Mouse (Mus musculus): ENCODE results near the gene Oxct1. TPM values are rescaled to one million over a fixed set of nuclear protein-coding genes. Genes with fewer than 3 reads are reported as not detected.

Oxct1 gene
- polyA plus RNA-seq, 1 experiment from 2014 or later = 196 TPM

DNA sequence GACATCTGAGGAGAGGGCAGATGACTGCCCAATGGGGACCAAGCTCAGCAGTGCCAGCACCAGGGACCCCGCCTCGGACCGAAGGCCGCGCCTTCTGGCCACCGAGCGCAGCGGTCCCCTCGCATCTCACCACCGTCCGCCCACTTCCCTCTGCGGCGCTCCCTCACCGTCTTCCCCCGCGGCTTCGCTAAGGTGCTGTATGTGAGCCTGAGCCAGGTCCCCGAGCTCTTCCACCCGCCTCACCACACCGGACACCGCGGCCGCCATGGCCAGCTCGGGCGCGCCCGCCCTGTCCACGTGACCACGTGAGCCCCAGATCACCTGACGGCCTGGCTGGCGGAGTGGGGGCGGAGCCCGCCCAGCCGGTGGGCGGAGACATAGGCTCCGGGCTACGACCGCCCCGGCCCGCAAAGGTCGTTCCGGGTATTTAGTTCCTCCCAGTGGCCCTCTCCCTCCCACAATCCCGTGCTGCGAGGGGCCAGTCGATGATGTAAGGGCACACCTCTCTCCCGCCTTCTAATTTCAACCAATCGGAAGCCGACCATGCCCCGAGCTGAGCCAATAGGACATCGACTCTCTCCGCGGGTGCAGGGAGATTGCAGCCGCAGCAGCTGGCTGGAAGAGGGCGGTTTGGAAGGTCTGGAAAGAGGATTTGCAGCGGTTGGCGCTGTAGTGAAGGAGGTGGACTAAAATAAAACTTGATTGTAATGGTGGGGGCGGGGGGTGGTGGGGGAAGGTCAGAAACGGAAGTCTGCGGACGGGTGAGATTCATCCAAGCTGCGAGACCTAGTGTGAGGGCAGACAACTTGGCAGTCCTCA lies 30.5 kb upstream of the Oxct1 start, which contains the start of gene AW549877:
AW549877 (minus strand) TSS at position 297 of the 819 bp plus-strand sequence.
- Histone ChIP-seq H3K9ac (ENCODE audit: low read length) (peak within 1 kb of the TSS; percentile 77), H3K9me3 (ENCODE audit: control insufficient read depth, low read length) (no peaks in the 10 kb centered on the region), H3K4me3 (ENCODE audit: low read depth, low read length) (peak within 1 kb of the TSS; percentile 72), H3K27me3 (ENCODE audit: control insufficient read depth, insufficient read depth, low read length) (no peaks in the 10 kb centered on the region), H3K27ac (ENCODE audit: low read depth, low read length) (peak within 1 kb of the TSS; percentile 80), H3K36me3 (ENCODE audit: control insufficient read depth, insufficient read depth, low read length) (no peaks in the 10 kb centered on the region; the same call in 1 of the 2 replicates), H3K4me2 (ENCODE audit: low read depth, low read length, severe bottlenecking) (peak within 1 kb of the TSS; percentile 60), H3K4me1 (replicated peaks; ENCODE audit: control insufficient read depth, insufficient read depth, low read length) (no peaks in the 10 kb centered on the region)
- DNase-seq (ENCODE audit: low spot score) (peak; percentile 98), ATAC-seq (replicated peaks; ENCODE audit: low FRiP score) (peak; percentile 100)
- WGBS = under 1% methylated on average over 61 of the region's 61 CpGs

DNA sequence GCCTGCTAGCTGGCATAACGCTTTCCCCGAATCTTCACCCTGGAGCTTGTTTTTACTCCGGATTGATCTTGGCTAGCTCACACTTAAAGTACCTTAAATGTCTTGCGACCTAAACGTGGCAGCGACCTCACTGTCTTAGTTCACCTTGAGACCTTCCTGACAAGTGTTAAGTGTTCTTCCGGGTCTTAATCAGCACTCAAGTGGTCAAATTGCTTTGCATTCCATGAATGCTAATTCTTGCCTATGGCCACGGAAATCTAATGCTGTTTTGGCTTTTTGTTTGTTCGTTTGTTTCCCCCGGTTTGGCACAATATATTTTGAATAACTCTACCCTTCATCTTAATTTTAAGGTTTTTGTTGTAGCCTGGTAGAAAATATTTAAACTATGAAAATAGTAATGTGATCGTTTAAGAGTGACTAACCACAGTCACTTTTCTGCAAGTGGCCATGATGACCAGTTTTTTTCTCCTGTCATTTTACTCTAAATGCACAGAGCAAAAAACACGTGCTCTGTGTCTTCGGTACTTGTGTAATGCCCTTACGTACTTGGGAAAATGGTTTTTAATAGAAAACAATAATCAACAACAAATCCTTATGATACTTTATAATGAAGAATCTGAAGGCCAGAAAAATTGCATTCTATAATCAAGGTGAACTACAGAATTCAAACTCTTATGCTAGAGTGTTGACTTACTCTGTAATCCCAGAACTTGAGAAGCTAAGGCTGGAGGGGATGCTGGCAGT lies 29.7 kb upstream of the Oxct1 start:
- no peak for ATAC-seq (replicated peaks; ENCODE audit: low FRiP score)
- peak overlapping the region; percentile 61 for H3K9ac ChIP-seq (ENCODE audit: low read length)
- H3K36me3 ChIP-seq (ENCODE audit: control insufficient read depth, insufficient read depth, low read length) = no peaks in the 10 kb centered on the region
- no peaks in the 10 kb centered on the region for H3K27me3 ChIP-seq (ENCODE audit: control insufficient read depth, insufficient read depth, low read length)
- no peak for DNase-seq (ENCODE audit: low spot score)
- H3K4me3 ChIP-seq (ENCODE audit: low read depth, low read length) = peak overlapping the region; percentile 72
- H3K4me2 ChIP-seq (ENCODE audit: low read depth, low read length, severe bottlenecking) = peak overlapping the region; percentile 60
- peak overlapping the region; percentile 57 for H3K27ac ChIP-seq (ENCODE audit: low read depth, low read length)
- no peaks in the 10 kb centered on the region for H3K4me1 ChIP-seq (replicated peaks; ENCODE audit: control insufficient read depth, insufficient read depth, low read length)
- H3K9me3 ChIP-seq (ENCODE audit: control insufficient read depth, low read length) = no peaks in the 10 kb centered on the region
- 26% methylated on average over 14 of the region's 14 CpGs for WGBS

DNA sequence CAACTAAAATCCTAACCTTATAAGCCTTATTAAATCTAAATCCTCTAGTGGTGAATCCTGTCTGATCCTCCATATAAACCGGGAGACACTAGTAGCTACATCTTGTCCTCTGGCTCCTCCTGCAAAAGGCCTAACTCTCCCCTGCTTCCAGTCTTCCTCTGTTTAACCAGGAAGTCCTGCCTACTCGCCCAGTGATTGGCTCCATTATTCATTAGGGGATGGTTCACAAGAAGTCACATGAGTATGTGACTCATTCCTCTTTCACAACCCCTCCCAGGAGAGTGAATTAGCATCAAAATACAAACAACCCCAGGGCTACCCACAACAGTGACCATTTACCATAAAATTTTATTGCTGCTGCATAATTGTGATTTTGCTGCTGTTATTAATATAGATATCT lies 27.0 kb upstream of the Oxct1 start:
- H3K9me3 ChIP-seq (ENCODE audit: control insufficient read depth, low read length) = no peaks in the 10 kb centered on the region
- H3K4me1 ChIP-seq (replicated peaks; ENCODE audit: control insufficient read depth, insufficient read depth, low read length) = no peaks in the 10 kb centered on the region
- WGBS = 74% methylated on average over 2 of the region's 2 CpGs
- no peak for DNase-seq (ENCODE audit: low spot score)
- no peak overlapping the region for H3K27ac ChIP-seq (ENCODE audit: low read depth, low read length)
- no peak overlapping the region for H3K4me3 ChIP-seq (ENCODE audit: low read depth, low read length)
- no peak for ATAC-seq (replicated peaks; ENCODE audit: low FRiP score)
- no peaks in the 10 kb centered on the region for H3K27me3 ChIP-seq (ENCODE audit: control insufficient read depth, insufficient read depth, low read length)
- no peak overlapping the region for H3K4me2 ChIP-seq (ENCODE audit: low read depth, low read length, severe bottlenecking)
- H3K9ac ChIP-seq (ENCODE audit: low read length) = no peak overlapping the region
- H3K36me3 ChIP-seq (ENCODE audit: control insufficient read depth, insufficient read depth, low read length) = no peaks in the 10 kb centered on the region

DNA sequence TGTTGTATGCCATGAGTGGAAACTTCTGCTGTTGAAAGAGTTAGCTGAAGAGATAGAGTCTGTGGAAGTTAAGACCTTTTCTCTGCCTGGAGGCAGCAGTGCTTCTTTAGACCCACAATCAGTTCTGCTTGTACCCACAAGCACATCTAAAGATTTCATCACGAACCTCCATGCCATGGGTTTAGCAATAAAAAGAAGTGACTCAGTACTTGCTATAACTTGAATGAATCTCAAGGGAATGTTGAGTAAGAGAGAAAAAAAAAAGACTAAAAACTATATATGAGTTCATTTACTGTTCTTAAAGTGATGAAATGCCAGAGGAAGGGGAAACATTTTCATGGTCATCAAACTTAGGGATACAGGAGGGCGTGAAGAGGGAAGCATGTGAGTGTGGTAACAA lies 25.6 kb upstream of the Oxct1 start:
- no peaks in the 10 kb centered on the region for H3K36me3 ChIP-seq (ENCODE audit: control insufficient read depth, insufficient read depth, low read length)
- 76% methylated on average over 2 of the region's 2 CpGs for WGBS
- DNase-seq (ENCODE audit: low spot score) (no peak), ATAC-seq (replicated peaks; ENCODE audit: low FRiP score) (no peak)
- H3K4me2 ChIP-seq (ENCODE audit: low read depth, low read length, severe bottlenecking) = no peak overlapping the region
- H3K4me1 ChIP-seq (replicated peaks; ENCODE audit: control insufficient read depth, insufficient read depth, low read length) = no peaks in the 10 kb centered on the region
- H3K27me3 ChIP-seq (ENCODE audit: control insufficient read depth, insufficient read depth, low read length) = no peaks in the 10 kb centered on the region
- H3K9ac ChIP-seq (ENCODE audit: low read length) = no peak overlapping the region
- H3K27ac ChIP-seq (ENCODE audit: low read depth, low read length) = no peak overlapping the region
- no peaks in the 10 kb centered on the region for H3K9me3 ChIP-seq (ENCODE audit: control insufficient read depth, low read length)
- H3K4me3 ChIP-seq (ENCODE audit: low read depth, low read length) = no peak overlapping the region

DNA sequence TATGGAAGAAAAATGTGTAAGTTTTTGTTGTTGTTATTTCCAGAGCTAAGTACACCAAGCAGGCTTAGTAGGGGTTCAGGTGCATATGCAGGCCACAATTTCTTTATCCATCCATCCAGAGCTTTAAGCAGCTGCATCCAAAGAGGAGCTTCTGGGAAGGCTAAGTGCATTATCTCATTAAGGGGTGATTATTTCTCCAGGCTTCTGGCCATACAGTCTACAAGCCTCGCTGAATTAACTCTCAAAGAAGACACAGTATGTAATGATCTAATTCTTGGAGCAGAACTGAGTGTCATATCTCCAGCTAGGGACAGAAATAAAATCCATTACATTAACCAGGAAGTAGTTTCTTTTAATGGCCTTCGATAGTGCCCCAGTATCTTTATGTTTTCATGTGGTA lies 12.3 kb upstream of the Oxct1 start:
- Histone ChIP-seq H3K9me3 (ENCODE audit: control insufficient read depth, low read length) (no peaks in the 10 kb centered on the region), H3K36me3 (ENCODE audit: control insufficient read depth, insufficient read depth, low read length) (no peaks in the 10 kb centered on the region), H3K4me3 (ENCODE audit: low read depth, low read length) (no peak overlapping the region), H3K4me2 (ENCODE audit: low read depth, low read length, severe bottlenecking) (no peak overlapping the region), H3K9ac (ENCODE audit: low read length) (no peak overlapping the region), H3K4me1 (replicated peaks; ENCODE audit: control insufficient read depth, insufficient read depth, low read length) (no peaks in the 10 kb centered on the region), H3K27ac (ENCODE audit: low read depth, low read length) (no peak overlapping the region), H3K27me3 (ENCODE audit: control insufficient read depth, insufficient read depth, low read length) (no peaks in the 10 kb centered on the region)
- 74% methylated on average over 2 of the region's 2 CpGs for WGBS
- ATAC-seq (replicated peaks; ENCODE audit: low FRiP score) (no peak), DNase-seq (ENCODE audit: low spot score) (no peak)

DNA sequence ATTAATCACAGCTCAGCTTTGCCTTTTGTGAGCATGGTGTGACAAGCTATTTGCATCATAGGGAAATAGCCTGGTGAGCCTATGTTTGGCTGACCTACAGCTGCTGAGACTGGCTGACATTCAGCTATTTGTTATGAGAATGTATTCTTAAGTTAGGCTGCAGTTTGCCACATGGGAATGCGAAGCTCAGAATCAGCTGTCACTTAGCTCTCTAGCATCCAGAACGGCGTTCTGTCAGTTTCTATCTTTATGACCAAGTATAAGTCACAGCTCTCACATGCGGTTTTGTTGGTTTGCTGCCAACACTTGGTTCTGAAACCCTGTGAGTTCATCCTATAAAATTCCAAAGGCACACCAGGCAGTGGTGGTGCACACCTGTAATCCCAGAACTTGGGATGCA lies 5.5 kb upstream of the Oxct1 start:
- no peaks in the 10 kb centered on the region for H3K27me3 ChIP-seq (ENCODE audit: control insufficient read depth, insufficient read depth, low read length)
- 88% methylated on average over 4 of the region's 4 CpGs for WGBS
- H3K36me3 ChIP-seq (ENCODE audit: control insufficient read depth, insufficient read depth, low read length) = no peaks in the 10 kb centered on the region
- H3K4me2 ChIP-seq (ENCODE audit: low read depth, low read length, severe bottlenecking) = no peak overlapping the region
- no peak overlapping the region for H3K27ac ChIP-seq (ENCODE audit: low read depth, low read length)
- H3K9ac ChIP-seq (ENCODE audit: low read length) = no peak overlapping the region
- H3K9me3 ChIP-seq (ENCODE audit: control insufficient read depth, low read length) = no peaks in the 10 kb centered on the region
- no peak for ATAC-seq (replicated peaks; ENCODE audit: low FRiP score)
- no peaks in the 10 kb centered on the region; the same call in 1 of the 2 replicates for H3K4me1 ChIP-seq (replicated peaks; ENCODE audit: control insufficient read depth, insufficient read depth, low read length)
- no peak for DNase-seq (ENCODE audit: low spot score)
- no peak overlapping the region for H3K4me3 ChIP-seq (ENCODE audit: low read depth, low read length)

DNA sequence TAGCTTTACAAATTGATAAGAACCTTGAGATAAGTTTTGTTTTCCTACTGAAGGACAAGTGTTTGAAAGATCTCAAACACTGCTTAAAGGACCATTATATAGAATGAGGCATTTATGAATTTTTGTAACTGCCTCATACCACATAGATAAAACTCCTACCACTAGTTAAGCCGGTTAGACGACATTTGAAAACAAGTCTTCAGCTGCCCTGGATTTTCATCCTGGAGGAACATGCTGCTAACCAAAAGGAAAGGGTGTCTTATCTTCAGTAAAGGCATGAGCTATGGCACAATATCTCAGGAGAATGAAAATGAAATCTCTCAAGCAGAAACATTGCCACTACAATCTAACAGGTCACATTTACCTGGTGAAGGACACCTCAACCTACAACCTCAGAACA lies 2.4 kb upstream of the Oxct1 start:
- Histone ChIP-seq H3K27me3 (ENCODE audit: control insufficient read depth, insufficient read depth, low read length) (no peaks in the 10 kb centered on the region), H3K9me3 (ENCODE audit: control insufficient read depth, low read length) (no peaks in the 10 kb centered on the region), H3K4me1 (replicated peaks; ENCODE audit: control insufficient read depth, insufficient read depth, low read length) (no peaks in the 10 kb centered on the region; the same call in 1 of the 2 replicates), H3K9ac (ENCODE audit: low read length) (no peak overlapping the region), H3K27ac (ENCODE audit: low read depth, low read length) (no peak overlapping the region), H3K4me3 (ENCODE audit: low read depth, low read length) (no peak overlapping the region), H3K4me2 (ENCODE audit: low read depth, low read length, severe bottlenecking) (no peak overlapping the region), H3K36me3 (ENCODE audit: control insufficient read depth, insufficient read depth, low read length) (no peaks in the 10 kb centered on the region)
- WGBS = 87% methylated on average over 2 of the region's 2 CpGs
- DNase-seq (ENCODE audit: low spot score) = no peak
- no peak for ATAC-seq (replicated peaks; ENCODE audit: low FRiP score)

DNA sequence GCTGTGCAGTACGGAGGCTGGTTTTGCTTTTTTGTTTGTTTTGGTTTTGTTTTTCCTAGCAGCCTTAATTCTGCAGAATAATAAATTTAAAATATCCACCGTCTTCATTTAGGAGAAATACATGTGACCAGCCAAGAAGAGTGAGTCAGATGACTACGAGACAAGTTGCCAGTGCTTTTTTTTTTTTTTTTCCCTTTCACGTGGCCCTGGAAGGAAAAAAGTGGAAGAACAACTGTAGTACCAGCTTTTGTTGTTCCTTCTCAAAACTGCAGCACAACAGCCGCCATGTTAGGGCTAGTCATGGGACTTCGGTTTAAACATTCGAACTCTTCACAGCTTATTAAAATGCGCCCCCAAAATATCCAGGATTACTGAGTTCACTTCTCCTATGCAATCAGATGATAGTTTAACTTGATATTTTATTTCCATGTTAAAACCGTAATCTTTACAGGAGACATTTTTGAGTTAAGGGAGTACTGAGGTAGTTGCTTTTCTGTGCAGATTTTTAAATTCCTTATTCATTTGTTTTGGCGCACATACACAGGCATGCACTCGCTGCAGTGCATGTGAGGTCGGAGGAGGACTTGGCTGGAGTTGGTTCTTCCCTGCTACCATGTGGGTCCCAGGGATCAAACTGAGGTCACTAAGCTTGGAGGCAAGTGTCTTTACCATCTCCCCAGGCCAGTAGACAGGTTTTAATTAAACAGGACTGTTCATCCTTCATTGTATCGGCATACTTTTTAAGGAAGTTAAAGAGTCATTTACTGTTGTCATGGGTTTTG lies 1.3 kb upstream of the Oxct1 start:
- Histone ChIP-seq H3K27ac (ENCODE audit: low read depth, low read length) (no peak overlapping the region), H3K9me3 (ENCODE audit: control insufficient read depth, low read length) (no peaks in the 10 kb centered on the region), H3K9ac (ENCODE audit: low read length) (no peak overlapping the region), H3K4me3 (ENCODE audit: low read depth, low read length) (no peak overlapping the region), H3K27me3 (ENCODE audit: control insufficient read depth, insufficient read depth, low read length) (no peaks in the 10 kb centered on the region), H3K4me1 (replicated peaks; ENCODE audit: control insufficient read depth, insufficient read depth, low read length) (no peaks in the 10 kb centered on the region; the same call in 1 of the 2 replicates), H3K36me3 (ENCODE audit: control insufficient read depth, insufficient read depth, low read length) (no peaks in the 10 kb centered on the region), H3K4me2 (ENCODE audit: low read depth, low read length, severe bottlenecking) (no peak overlapping the region)
- 81% methylated on average over 13 of the region's 13 CpGs for WGBS
- DNase-seq (ENCODE audit: low spot score) = no peak
- ATAC-seq (replicated peaks; ENCODE audit: low FRiP score) = no peak

Measured in forebrain, embryonic 11.5 days (tissue).